Mouse (Mus musculus) right cerebral cortex, postnatal 25 days (tissue): ENCODE measurements around the gene Nup54.

Source experiments
- DNase-seq: peaks from one replicate; pipeline ENCODE4 v3.0.0; 2022

Nup54 gene

GRCm38 (mm10) chr5:92411461-92412140 lies 23.4 kb downstream of the Nup54 start:
- DNase-seq = no peak

- DNase-seq = no peak
Measured at GRCm38 (mm10) chr5:92410486-92410885, 24.5 kb downstream of the Nup54 start.

GRCm38 (mm10) chr5:92409361-92410155 lies 25.5 kb downstream of the Nup54 start:
- no peak for DNase-seq

GRCm38 (mm10) chr5:92404400-92404678 lies 30.7 kb downstream of the Nup54 start:
- DNase-seq = no peak

GRCm38 (mm10) chr5:92403562-92404399 lies 31.2 kb downstream of the Nup54 start:
- DNase-seq = no peak

GRCm38 (mm10) chr5:92402816-92403215 lies 32.2 kb downstream of the Nup54 start:
- DNase-seq = no peak

- peak; percentile 61 for DNase-seq
Measured at GRCm38 (mm10) chr5:92398153-92398552, 36.9 kb downstream of the Nup54 start.

- no peak for DNase-seq
Measured at GRCm38 (mm10) chr5:92396476-92396875, 38.5 kb downstream of the Nup54 start.

- DNase-seq = no peak
Measured at GRCm38 (mm10) chr5:92395764-92396163, 39.3 kb downstream of the Nup54 start.

DNA sequence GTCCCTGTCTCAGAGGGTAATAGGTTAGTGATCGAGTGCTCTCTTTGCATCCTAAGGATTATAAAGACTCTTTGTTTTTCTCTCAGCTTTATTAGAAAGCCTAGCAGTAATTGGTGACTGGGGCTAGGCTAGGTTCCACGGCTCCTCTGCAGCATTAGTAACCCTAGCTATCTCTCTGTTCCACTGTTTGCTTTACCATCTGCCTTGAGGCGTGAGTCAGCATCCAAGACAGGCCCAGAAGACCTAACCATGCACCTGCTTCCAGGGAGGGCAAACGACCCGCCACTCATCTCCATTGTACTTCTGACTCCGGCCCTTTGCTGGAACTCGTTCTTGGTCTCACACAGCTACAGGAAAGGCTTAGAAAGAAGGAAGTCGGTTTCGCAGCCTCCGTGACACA lies 41.2 kb downstream of the Nup54 start:
- DNase-seq = no peak

- no peak for DNase-seq
Measured at GRCm38 (mm10) chr5:92392542-92392941, 42.5 kb downstream of the Nup54 start.

DNA sequence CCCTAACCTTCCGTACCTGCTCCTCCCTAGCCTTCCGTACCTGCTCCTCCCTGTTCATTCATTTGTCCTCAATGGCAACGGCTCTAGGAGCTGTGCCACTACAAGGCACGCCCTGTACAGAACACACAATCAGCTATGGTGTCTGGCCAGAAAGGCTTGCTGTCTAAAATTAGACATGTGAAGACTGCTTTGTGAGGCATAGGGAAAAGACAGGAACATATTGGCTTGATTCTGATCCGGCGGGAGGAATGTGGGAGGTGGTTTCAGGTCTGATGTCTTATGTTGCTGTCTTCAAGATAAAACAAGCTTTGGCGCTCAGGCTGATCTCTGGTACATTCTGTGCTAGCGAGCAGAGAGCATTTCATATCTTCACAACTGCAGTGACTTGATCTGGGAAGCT lies 44.4 kb downstream of the Nup54 start:
- DNase-seq = no peak

DNA sequence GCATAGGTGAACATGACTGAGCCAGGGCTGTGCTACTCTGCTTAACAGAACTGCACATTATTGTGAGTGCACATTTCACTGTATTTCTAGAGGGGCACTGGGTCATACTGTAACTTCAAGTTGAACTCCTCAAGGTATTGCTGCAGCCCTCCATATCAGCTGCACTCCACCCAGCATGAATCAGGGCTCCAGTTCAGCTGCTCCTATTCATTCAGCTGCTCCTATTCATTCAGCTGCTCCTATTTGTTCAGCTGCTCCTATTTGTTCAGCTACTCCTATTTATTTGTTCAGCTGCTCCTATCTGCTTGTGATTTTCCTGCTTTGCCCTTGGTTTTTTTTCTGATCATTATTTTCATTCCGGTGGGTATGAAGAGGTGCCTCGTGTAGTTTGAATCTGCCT lies 45.0 kb downstream of the Nup54 start:
- no peak for DNase-seq

GRCm38 (mm10) chr5:92387433-92387832 lies 47.6 kb downstream of the Nup54 start:
- DNase-seq = no peak

- DNase-seq = no peak
Measured at GRCm38 (mm10) chr5:92386643-92387042, 48.4 kb downstream of the Nup54 start.

DNA sequence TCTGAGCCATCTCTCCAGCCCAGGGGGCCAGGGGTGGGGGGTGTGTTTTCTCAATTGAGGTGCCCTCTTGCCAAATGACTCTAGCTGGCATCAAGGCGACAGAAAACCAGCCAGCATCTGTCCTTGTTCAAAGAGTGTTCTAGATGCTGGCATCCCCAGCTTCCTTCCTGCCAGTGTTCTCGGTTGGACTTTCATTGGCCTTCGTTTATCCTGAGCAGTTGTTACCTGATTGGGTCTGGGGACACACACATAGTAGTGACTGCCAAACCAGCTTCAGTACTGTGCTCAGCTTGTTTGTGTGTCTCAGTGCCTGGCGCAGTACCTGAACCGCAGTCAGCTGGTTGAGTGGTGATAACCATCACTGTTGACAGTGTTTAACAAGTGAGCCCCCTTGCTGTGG lies 48.9 kb downstream of the Nup54 start:
- no peak for DNase-seq

- DNase-seq = no peak
Measured at GRCm38 (mm10) chr5:92384855-92385254, 50.2 kb downstream of the Nup54 start.

DNA sequence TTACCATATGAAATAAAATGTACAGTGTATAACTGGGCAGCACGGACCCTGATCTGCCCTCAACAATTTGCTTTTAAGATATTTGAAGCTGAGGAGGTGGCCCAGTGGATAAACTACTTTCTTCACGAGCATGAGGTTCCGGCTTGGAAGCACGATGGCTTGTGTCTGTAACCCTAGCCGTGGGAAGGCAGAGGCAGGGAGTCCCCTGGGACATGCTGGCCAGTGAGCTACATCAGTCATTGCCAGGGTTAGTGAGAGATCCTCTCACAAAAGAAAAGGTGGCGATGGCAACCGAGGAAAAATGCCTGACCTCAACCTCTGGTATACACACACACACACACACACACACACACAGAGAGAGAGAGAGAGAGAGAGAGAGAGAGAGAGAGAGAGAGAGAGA lies 51.3 kb downstream of the Nup54 start:
- DNase-seq = no peak

- no peak for DNase-seq
Measured at GRCm38 (mm10) chr5:92382349-92382679, 52.7 kb downstream of the Nup54 start.

DNA sequence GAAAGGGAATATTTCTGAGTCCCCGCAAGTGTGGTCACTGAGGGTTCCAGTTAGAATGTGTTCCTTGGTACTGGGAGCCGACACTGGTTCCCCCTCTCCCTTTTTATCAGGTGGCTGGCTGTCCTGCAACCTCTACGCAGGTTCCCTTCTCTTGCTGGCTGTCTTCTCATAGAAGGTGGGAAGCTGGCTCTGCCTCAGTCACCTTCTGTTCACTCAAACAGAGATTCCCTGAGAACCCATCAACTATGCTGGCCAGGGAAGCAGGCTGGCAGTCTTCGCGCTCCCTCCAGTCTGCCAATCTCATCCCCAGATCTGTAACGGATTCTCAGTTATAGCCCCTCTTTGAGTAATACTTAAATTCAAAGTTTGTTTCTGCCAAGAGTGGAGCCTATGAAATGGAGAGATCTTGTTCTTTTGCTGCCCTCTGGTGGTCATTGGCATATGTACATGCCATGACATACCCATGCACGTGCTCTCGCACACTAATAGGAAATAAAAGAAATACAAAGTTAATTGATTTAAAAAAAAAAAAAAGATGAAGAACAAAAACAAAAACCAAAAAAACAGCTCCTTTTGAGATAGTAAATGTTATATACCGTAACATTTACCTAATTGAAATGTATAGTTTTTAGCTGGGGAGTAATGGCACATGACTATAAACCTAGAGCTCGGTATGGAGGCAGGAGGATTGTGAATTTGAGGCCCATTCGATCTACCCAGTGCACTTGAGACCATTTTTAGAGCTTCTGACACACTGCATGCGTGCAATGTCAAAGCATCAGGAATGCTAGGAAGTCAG lies 53.3 kb downstream of the Nup54 start:
- DNase-seq = peak; percentile 71

DNA sequence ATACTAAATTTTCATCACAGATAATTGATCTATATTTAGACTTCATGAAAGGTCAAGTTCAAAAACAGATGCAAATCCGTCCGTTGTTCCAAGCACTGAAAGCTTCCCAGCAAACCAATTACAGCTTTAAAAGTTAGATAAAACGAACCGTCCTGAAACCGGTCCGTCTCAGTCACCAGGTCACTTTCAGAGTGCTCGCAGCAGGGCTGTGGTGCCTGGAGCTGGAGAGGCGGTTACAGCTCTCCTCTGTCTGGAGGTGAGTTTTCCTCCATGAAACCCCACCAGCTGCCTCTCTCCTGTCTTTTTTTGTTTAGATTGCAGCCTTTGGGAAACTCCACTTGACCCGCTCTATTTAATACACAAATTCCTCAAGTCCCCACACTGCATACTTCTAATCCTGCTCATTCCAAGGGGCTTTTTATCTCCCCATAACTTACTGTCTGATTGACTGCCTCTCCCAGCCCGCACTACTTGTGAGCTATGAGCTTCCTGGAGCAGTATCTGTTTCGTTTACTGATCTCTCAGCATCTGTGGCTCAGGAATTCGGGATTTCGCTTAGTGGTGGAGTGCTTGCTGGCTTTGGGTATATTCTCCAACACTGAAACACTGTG lies 58.1 kb downstream of the Nup54 start:
- no peak for DNase-seq

DNA sequence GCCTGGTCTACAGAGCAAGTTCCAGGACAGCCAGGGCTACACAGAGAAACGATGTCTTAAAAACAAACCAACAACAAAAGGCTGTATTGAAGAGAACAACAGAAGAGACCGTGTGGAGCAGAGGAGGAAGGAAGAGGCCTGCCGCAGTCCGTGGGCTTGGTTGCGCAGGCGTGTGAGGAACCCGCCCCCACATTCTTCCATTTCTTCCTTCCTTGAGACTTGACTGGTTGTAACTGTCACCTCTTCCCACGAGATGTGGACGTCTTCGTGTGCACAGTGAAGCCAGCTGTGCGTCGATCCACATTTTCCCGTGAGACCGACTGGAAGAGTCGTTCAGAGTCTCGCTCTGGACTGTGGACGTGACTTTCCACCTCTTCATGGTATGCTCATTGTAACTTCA lies 59.7 kb downstream of the Nup54 start:
- DNase-seq = no peak

DNA sequence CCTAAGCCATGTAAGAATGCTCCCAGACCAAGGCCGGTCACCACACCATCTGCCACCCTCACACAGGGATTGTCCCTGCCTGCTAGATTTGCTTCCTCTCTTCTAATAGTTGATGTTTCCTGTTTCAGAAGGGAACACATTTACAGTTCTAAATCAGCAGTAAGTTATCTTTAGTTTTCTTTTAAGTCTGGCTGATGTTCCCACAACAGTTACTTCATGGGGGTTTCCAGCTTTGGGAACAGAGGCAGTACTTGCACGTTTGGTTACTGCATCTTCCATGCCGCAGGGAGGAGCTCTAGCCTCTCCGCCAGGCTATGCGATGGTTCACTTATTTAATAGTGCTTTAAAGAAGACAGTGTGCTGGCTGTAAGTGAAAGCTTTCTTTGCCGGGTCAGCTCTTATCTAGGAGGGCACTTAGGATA lies 60.3 kb downstream of the Nup54 start:
- no peak for DNase-seq
